Mouse (Mus musculus) layer of hippocampus, postnatal 36 days (tissue): ENCODE measurements at regions not wholly inside any gene's neighbourhood (a gene's known extent, or its start where the extent isn't known, plus 50 kb on each side); places are given as distances from the start of the nearest gene placed in this dataset.
"Not testable (repeated sequence)": the region's sequence is repeated elsewhere in the genome, so short reads cannot be mapped to it uniquely, and the experiment has no call there.

Experiments
- DNase-seq, 2 experiments: peaks; one replicate each; pipeline ENCODE4 v3.0.0; 2022

DNA sequence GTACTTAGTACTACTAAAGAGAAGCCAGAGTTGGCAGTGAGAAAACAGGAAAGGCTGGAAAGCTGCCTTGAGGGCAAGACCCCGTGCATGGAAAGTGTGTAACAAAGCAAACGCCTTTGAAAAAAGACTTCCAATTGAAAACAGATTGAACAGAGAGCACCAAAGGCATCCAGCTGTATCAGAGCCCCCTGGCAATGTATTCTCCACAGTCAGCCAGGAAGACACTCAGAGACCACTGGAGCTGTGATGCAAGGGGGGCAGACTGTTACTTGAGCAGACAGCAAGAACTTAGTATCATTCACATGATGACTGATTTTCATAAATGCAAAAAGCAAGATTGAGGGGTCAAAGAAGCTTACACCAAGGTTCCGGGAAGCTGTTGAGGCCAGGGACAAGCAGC, 146.2 kb upstream of the Hes1 start:
- DNase-seq: no peak

DNA sequence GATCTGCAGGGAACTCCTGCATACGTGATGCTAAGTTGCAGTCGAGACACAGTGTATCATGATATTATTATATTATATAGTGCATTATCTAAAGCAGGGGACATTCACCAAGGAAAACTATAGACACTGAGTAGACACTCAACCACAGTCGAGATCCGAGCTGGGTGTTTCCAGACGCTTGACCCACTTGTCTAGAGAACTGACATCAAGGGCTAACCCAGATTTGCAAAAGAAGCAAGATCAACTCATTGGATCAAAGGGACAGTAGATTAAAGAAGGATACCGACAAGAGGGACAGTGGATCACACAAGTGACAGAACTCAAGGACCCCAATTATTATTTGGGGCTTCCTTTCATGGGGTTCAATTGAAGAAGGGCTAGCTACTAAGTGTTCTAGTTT, 145.8 kb upstream of the Hes1 start:
- DNase-seq: no peak

DNA sequence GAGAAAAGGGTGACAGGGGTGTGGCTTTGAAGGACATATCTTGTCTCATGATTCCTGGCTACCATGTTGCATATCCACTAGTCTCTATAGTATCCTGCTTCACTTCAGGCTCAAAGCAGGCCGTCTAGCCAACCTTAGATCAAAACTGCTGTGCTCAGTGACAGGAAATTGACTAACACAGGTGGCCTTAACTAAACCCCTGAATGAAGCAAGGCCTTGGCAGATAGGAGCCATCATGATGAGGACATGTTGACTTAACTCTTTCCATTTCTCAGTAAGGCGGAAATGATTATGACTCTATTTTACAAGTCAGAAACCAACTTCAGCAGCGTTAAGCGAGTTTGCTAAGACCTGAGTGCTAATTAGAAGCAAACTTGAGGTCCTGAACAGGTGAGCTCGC, 143.2 kb upstream of the Hes1 start:
- DNase-seq: no peak

DNA sequence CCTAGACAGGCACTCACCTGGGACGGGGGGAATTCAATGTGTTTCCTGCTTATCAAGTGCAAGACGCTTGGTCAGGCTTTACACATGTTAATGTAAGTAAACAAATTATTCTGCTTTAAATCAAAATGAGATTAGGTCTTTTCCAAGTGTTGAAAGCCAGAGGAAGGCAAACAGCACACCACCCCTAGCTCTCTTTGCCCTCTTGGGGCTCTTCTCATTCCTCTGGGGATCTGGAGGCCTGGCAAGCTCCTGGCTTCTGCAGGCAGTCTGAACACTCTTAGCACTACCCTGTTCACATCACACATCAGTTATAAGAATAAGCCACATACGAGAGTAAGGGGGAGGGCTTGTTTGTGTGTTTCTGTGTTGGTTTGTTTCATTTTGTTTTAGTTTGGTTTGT, 142.8 kb upstream of the Hes1 start:
- no peak for DNase-seq

DNA sequence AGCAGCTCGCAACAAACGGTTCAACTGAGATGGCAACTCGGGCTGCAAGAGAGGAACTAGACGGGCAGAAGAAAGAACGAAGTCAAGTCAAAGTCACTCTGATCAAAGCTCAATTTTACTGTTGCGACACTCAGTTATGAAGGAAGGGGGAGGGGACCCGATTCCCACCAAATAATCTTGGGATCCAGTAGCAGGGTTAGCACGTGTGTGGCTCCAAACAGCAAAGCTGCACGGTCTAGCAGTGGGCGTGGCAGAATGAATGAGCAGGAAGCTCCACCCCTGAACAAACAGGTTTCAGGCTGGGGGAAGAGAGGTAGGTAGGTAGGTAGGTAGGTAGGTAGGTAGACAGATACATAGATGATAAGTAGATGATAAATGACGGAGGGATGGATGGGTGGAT, 136.9 kb upstream of the Hes1 start:
- not testable (repeated sequence) for DNase-seq

DNA sequence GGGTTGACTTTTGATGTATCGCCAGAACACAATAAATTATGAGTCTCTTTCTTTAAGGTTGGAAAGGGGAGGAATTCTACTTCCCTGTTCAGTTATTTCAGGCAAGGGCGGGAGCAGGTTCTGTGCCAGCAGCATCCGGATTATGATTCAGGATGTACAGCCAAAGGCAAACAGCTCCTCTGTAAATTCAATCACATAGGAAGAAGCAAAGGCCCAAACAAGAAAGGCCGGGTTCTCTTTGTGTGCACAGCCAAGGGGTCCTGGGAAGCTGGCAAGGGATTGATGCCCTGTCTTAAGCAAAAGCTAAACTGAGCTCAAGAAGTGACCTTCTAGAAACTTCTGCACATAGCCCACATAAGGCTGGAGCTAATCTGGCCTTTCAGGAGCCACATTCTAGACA, 135.9 kb upstream of the Hes1 start:
- no peak for DNase-seq

DNA sequence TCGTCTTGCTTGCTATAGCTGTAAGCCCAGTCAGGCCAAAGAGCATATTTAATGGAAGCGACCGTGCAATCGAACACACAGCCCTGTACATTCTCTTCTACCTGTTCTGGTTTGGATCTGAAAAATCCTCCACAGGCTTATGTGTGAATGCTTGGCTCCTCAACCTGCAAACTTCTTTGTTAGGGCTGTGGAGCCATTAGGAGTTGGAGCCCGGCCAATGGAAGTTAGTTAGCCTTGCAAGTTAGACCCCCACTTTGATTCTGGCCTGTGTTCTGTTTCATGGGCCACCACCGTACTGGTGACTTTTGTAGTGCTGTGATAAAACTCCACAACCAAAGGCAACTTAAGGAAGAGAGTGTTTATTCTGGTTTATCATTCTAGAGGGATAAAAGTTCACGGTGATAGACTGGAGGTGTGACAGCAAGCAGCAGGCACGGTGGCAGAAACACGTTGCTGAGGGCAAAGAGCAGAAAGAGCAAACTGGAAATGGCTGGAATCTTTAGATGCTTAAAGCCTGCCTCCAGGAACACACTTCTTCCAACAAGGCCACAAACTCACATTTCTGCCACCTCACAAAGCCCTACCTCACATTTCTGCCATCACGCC, 132.3 kb upstream of the Hes1 start:
- no peak for DNase-seq

DNA sequence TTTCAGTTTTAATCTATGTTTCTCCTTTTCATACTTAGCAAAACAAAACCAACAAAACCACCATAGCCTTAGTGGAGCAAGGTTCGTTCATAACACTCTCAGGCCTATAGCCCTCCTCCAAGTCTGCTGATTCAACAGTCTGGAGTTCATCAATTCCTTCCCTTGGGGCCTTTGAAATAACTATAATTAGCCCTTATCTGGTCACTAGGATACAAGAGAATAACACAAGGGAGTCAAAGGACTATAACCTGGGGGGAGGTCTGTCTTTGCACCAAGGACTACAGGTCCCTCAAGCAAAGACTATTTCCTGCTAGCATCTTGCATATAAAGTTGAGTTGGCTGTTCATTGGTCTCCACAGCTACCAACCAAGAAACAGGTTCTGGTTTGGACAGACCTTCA, 129.5 kb upstream of the Hes1 start:
- DNase-seq: no peak

DNA sequence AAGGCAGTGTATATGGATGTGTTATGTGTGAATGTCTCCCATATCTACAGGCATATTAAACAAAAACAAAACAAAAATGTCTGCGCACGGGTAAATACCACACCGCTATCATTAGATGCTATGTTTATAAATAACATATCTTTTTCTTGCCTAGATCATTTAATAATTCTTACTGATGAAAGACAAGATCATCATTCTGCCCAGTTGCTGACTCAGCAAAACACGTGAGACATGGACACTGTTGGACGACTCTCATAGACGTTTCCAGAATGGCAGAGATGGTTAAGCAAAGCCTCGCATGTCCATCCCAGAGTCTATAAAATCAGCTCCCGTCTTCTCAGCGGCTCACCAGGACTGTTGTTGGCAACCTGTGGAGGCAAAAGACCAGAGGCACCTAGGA, 125.5 kb upstream of the Hes1 start:
- DNase-seq: no peak

DNA sequence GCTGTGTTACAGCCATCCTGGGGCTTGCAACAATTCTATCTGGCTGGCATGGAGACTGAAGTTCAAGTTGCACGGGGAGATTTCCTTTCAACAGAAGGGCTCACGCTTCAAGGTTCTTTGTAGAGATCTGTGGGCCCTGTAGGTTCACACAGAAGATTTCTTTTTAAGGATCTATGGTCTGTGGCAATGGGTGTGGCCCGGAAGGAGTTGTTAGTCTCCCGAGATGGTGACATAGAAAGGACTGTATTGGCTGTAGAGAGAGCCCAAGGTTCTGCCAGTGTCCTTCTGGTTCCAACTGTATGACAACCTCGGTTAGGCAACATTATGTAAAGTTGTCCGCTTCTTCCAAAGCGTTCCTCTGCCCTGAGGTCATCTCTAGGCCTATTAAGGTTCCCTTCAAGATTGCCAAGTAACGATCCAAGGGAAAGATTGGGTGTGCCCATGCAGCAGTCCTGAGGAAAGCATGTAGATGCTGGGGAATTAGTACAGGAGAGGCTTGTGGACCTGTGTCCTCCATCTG, 124.8 kb upstream of the Hes1 start:
- DNase-seq: no peak

DNA sequence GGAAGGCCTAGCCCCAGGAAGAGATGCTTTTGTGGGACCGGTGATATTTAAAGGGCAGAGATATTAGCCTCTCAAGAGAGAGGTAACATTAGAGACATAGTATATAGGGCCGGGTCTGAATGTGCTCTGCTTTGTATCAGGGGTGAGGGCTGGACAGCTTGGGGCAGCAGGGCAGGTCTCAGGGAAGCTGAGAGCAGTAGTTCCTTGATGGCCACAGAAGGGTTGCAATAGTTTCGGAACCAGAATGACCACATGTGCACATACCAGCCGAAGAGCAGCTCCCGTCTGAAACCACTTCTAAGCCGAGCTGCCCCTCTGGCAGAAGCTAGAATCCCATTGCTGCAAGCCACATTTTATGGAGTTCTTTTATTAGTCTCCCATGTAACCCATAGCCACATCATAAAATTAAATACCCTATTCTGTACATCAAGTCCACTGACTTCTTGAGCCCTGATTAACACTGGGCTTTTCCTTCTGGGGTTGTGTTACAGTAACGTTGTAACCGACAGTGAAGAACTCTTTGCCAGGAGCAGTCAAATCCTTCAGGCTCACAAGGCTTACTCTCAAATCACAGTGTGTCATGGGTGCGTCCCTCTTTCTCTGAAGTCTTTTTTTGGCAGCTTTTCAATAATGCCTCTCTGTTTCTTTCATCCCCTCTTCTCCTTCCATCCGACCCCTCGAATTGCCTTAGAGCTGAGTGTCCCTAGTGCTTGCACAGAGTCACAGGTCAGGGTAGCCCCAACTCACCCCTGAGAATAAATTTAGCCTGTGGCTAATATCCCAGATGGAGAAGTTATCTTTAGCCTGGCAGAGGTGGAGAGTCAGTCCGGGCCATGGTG, 124.1 kb upstream of the Hes1 start:
- DNase-seq: no peak

DNA sequence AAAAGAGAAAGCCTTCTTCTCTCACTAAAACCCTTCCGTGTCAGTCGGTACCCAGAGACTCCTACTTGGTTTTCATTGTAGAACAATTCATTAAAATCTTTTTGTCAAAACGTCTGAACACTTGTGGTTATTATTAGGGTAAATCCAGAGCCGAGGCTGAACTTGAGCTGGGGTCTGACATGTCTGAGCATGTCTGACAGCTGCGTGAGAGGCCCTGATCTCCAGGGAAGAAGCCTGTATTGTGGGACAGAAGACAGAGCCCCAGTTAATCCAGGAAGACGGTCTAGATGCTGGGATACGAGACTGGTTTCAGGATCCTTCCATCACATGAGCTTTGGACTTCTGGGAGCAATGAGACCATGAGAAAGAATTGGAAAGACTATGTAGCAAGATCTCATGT, 122.1 kb upstream of the Hes1 start:
- DNase-seq: no peak

DNA sequence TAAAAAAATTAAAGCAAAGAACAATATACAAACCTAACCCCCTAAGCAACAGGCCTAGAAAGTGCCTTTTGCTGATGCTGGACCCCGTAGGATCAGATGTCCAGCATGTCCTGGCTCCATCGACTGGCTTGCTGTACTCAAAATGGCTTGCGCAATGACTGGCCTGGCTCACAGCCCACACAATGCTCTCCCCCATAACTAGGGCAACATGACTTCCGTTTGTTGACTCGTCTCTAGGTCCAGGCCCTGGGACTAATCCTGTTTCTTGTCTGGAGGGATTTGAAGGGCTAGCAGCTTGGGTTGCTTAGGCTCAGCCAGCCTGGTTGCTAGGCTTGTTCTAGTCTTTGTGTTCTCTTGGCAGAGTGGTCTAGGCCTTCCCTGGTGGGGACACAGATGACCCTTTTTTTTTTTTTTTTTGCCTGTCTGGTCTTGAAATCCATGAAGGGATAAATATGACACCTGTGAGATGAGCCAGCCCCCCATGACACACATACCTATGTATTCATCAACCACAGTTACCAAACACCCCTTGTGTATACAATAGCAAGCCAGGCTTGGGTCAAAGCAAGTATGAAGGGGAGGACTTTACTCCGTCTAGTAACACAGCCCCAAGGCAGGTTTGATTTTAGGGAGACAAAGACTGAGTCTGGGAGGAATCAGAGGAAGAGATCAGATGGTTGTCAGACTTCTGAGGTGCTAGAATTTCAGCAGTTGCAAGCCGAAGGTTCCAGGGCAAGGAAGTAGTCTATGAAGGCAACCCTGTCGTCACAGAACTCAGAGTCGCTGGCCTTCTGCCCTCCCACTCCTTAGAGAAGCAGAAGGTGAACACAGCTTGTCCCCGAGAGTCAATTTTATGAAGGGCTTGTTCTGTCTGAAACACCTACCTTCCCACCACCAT, 120.0 kb upstream of the Hes1 start:
- peak in 1 of 2 experiments; percentile 9 for DNase-seq

DNA sequence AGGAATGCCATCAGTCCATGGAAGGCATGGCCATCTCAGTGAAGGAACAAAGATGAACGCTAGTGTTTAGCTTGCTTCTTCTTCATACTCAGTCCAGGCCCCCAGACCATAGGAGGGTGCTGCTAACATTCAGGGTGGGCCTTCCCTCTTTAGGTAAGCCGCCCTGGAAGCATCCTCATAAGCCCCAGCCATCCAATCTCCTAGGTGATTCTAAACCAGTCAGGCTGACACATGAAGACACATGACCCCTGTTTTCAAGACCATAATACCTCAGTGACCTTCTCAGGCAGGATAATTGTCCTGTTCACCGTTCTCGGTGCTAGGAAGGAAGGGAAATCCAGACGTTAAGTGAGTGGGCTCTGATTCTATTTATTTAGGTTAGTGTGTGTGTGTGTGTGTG, 119.2 kb upstream of the Hes1 start:
- DNase-seq: no peak

DNA sequence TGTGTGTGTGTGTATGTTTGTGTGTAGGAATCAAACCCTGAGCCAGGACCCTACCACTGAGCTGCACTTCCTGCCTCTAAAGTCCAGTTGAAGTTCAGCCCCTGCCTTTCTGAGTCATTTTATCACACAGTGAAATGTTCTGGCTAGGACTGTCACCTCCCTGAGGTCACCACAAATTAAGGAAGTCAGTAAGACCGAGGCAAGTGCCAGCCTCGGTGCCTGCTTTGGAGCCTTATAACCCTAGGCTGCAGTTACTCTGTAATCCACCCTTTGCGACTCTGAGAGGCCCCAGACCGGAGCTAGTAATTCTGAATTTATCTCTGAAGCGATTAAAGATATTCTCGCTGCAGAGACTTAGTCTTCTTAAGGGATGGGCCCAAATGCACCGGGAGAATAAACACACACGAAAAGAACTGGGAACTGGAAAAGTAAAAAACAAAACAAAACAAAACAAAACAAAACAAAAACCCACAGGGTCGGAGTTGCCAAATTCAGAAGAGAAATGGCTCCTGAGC, 118.8 kb upstream of the Hes1 start:
- DNase-seq: no peak

DNA sequence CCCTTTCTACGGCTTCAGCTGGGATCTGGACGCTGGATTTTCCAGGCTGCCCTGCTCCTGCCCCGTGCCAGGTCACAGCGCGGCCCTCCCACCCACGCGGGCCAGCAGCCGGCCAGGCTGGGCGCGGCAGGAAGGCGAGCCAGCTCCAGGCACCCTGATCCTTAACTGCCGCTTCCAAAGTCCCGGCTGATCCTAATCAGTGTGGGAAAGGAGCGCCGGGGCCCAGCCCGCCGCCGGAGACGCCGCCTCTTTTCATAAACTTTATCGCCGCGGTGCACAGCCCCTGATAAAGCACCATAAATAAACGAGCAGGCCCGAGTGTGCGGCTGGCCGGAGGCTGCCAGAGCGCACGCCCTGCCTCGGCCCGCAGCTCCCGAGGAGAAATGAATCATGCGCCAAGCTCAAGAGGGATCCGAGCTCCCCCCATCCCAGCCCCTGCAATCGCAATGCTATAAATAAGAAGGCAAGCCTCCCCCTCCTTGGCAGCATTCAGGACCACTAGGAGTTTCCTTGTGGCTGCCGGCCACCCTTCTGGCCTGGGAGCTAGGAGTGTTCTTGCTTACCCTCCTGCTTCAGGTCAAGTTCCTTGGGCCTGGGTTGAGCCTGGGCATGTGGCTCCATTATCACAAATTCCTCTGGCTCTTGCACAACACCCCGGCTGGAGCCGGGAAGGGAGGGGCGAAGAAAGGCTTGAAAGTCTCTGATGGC, 118.1 kb upstream of the Hes1 start:
- DNase-seq: peak; percentile 14 to 26

DNA sequence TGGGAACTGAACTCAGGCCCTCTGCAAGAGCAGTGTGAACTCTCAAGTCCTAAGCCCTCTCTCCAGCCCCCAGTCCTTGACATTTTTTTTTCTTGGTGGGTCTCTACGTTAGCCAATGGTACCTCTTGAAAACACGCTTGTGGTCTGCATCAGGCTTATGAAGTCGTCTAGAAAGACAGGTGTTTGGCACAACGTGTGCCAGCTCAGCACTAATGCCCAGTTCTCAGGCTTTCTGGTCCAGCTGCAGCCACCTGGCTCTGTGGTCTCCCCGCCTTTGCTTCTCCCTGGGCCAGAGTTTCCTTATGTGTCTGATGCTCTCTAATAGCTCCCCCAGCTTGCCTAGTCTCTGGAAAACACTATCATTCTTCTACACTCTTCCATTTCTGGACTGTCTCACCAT, 117.2 kb upstream of the Hes1 start:
- no peak for DNase-seq

DNA sequence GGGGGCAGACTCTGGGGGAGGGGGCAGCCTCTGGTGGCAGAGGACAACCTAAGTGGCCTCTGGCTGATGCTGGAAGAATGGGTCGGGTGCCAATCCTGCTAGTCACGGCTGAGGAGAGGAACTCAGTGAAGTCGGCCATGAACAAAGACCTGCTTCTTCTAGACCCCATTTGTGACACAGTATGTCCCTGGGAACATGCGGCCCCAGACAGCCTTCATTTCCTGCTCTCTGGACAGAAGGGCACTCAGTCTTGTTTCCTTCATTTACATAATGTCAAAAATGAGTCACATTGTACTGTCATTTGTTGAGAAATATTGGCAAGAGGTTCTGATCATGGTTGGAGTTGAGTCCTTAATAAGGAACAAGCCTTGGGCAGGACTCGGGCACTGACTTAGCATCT, 116.5 kb upstream of the Hes1 start:
- no peak for DNase-seq

DNA sequence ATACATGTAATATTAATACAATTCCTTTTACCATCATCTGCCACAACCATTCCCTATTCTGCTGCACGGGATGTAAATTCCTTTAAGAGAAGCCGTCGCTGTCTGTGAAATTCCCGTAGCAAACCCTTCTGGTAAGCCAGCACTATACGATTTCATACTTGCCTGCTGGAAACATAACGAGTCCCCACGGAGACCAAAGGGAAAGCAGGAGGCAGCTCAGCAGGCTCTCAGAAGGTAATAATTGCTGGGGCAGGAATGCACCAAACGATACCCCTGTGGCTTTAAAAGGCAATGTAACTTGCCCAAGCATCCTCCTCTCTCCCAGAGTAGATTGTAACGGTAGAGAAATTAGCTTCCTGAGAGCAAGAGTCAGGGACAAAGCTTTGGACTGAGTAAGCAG, 114.0 kb upstream of the Hes1 start:
- DNase-seq: no peak

DNA sequence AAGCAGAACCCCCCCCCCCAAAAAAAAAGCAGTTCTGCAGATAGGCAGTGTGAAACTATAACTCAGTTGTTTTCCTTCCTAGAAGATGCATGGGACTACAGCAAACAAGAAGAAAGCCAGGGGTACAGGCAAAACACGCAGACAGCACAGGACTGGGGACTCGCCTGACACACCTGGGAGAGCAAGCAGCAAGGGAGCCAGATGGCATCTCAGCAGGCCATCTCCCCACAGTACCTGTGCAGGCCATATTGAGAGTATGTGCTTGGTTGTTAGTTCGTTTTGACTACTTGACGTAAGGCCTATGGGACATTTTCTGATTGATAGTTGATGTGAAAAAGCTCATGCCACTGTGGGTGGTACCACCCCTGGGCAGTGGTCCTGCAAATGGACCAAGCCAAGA, 113.4 kb upstream of the Hes1 start:
- no peak for DNase-seq

DNA sequence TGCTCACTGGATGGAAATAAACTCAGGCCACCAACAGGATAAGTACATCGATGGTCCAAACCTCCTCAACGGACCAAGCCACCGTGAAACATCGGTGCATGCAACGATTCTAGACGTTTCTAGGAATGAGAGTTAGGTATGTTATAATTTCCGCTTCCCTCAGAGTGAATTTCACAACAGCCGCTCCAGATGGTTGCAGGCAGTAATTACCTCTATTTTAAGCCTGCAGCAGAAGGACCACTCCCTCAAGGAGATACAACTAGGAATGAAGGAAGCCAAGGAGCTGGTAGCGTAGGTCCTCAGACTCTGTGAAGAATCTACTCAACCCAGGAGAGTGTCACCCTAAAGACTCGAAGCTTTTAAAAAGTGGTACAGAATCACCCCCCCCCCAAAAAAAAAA, 109.5 kb upstream of the Hes1 start:
- DNase-seq: no peak

DNA sequence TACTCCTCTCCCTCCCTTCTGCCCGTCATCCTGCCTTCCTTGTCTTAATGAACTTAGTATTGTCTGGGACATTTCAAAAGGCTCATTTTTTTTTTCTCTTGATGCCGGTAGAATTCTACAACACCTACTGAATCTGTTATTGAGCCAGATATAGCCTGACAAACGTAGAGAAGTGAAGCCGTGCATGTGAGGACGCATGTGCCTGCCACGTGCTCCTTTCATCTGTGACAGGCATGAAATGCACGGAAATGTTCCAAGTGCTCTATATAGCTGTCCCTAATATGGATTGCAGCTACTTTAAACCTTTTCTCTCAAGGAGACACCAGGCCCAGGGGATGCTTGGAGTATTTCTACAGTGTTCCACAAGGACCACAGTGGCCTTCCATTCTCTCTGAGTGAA, 107.3 kb upstream of the Hes1 start:
- DNase-seq: no peak
